Mouse (Mus musculus) kidney, adult 18-20 months (tissue): ENCODE measurements at regions not wholly inside any gene's neighbourhood (a gene's known extent, or its start where the extent isn't known, plus 50 kb on each side); places are given as distances from the start of the nearest gene placed in this dataset.

Experiments used
- DNase-seq: peaks from one replicate; pipeline ENCODE4 v3.0.0; 2021

DNA sequence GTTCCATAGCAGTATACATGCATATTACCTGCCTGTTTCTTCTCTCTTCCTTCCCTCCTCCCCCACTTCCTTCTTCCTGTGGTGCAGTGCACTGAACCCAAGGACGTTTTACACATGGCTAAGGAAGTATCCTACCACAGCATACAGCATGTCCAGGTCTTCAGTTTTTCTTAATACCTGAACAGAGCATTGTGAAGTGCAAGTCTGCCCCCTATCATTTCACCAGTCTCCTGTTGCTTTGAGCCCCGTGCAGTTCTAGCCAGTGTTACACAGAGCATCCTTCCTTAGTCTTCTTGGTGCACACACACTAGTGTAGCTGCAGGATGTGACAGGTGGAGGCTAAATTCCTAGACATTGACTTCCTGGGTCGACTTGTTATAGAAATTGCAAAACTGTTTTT lies 53.7 kb upstream of the Foxb1 start:
- no peak for DNase-seq

GRCm38 (mm10) chr9:69823179-69823966 lies 62.6 kb upstream of the Foxb1 start:
- no peak for DNase-seq

- DNase-seq: no peak
These were observed 67.7 kb upstream of the Foxb1 start for GRCm38 (mm10) chr9:69828428-69828827.

- no peak for DNase-seq
These were observed 74.7 kb upstream of the Foxb1 start for GRCm38 (mm10) chr9:69835396-69835795.

GRCm38 (mm10) chr9:69839198-69839597 lies 78.5 kb upstream of the Foxb1 start:
- no peak for DNase-seq

DNA sequence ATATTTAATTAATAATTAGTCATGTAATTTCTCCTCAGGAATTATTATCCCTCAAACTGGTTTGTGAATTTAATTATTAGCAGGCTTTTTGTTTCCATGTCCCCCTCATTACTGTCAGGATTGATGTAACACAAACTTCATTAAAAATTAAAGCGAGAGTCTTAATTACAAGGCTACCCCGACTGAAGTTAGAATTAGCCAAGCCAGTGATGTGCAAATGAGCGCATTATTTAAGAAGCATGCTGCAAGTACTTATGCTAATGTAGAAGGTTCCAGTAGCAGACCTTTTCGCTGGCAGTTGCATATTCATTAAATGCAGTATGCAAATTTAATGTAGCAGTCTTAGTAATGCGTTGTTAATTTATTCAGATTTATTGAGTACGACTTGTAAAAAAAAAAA lies 84.0 kb upstream of the Foxb1 start:
- no peak for DNase-seq

- DNase-seq: no peak
These were observed 84.5 kb upstream of the Foxb1 start for GRCm38 (mm10) chr9:69845210-69845609.

- DNase-seq: no peak
These were observed 95.9 kb upstream of the Foxb1 start for GRCm38 (mm10) chr9:69856621-69857020.

- DNase-seq: no peak
These were observed 97.9 kb upstream of the Foxb1 start for GRCm38 (mm10) chr9:69858619-69859018.

DNA sequence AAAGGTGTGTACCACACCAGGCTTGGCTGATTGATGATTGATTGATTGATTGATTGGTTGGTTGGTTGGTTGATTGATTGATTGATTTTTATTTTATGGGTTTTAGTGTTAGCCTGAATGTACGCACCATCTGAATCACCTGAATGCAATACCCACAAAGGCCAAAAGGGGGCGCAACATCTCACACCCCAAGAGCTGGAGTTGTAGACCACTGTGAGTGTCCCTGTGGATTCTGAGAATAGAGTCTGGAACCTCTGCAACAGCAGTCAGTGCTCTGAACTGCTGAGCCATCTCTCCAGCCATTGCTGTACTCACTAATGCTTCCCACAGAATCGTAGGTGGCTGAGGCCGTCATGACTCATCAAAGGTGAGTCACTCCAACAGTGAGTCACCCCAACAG lies 109.4 kb upstream of the Foxb1 start:
- peak; percentile 4 for DNase-seq

DNA sequence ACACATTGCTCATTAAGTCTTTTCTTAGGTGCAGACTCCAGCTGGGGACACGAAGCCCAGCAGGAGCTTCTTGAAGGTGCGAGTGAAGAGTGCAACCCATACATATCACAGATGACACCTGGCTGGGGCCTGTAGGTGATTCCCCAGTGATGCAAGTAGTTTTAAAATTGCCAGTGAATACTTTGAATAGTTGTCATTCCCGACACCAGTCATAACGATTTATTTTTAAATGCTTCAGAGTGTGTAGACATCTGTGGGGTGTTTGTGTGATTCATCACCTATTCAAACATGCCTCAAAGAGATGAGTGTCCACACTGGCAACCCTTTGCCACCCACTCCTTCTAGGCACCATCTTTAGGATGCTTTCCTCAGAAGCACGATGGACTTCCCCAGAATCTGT lies 102.9 kb upstream of the Bnip2 start:
- DNase-seq: no peak

DNA sequence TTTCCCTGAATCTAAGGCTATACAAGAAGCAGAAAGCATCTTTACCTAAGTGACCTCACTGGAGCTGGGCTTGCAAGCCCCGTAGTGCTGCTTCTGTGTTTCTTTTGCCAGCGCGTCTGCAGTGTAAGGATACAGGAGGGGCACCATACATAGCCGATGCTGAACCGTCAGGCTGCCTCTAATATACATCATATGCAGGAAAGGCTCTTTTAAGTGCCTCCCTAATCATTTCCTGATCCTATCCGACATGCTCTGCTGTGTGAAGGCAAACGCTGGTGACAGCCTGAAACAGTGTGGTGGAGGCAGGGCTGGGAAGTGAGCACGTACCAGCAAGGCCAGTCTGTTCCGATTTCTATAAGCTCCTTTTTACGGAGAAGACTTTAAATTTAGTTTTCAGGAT lies 91.2 kb upstream of the Bnip2 start:
- DNase-seq: no peak

GRCm38 (mm10) chr9:69899371-69899770 lies 89.9 kb upstream of the Bnip2 start:
- DNase-seq: no peak

GRCm38 (mm10) chr9:69900871-69901270 lies 88.4 kb upstream of the Bnip2 start:
- no peak for DNase-seq

- no peak for DNase-seq
These were observed 81.9 kb upstream of the Bnip2 start for GRCm38 (mm10) chr9:69907123-69907945.

DNA sequence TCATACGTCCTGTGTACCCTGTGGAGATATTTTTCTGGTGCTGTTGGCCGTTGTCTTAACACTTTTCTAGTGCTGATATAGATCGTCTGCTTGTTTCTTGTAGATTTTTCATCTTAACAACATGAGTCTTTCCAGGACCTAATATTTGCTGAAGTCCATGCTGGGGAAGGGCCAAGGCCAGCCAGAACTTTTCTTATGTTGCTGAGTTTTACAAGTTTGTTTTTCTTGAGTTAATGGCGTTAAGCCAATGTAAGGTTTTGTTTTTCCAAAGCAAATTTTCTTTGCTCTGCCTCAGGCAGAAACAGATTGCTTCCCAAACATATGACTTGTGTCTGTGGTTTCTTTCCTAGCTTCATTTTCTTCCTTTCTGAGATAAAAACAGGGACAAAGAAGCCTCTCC lies 78.6 kb upstream of the Bnip2 start:
- no peak for DNase-seq

DNA sequence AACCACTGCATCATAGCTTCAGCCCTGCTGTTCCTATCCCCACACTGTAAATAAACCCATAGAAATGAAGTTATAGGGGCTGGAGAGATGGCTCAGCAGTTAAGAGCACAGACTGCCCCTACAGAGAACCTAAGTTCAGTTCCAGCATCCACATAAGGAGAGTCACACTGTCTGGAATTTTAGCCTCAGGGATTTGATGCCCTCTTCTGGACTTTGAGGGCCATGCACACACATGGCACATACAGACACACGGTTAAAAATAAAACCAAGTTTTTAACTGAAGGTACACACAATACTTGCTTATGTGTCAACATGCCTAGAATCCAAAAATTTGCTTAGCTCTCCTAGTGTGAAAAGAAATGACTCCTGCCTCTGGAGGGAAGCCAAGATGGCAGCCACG lies 61.1 kb upstream of the Bnip2 start:
- DNase-seq: no peak

GRCm38 (mm10) chr9:69937863-69938262 lies 51.4 kb upstream of the Bnip2 start:
- no peak for DNase-seq
